Mouse (Mus musculus): ENCODE data around the gene Rtel1.

GRCm38 (mm10) chr2:181332542-181332941 lies 13.0 kb downstream of the Rtel1 start:
- TF ChIP-seq POLR2A (IDR thresholded peaks at IDR 0.05; ENCODE audit: borderline replicate concordance, extremely low read depth, low read depth, low read length) (no peak), CTCF (IDR thresholded peaks at IDR 0.05; ENCODE audit: insufficient read depth, low read length) (no peak)
